Mouse (Mus musculus) monocyte, adult 59 days (primary cell): Measurements from ENCODE around the gene Yars. TPM values are rescaled to one million over a fixed set of nuclear protein-coding genes. Genes with fewer than 3 reads are reported as not detected.

Source experiments
- total RNA-seq, 2 experiments: library from RNA; stranded (reverse); gene quantifications; one replicate each; pipeline ENCODE4 v1.2.4; 2023

Gene Yars
- total RNA-seq = 10 to 100 TPM; 30.6 to 40.5 TPM

DNA sequence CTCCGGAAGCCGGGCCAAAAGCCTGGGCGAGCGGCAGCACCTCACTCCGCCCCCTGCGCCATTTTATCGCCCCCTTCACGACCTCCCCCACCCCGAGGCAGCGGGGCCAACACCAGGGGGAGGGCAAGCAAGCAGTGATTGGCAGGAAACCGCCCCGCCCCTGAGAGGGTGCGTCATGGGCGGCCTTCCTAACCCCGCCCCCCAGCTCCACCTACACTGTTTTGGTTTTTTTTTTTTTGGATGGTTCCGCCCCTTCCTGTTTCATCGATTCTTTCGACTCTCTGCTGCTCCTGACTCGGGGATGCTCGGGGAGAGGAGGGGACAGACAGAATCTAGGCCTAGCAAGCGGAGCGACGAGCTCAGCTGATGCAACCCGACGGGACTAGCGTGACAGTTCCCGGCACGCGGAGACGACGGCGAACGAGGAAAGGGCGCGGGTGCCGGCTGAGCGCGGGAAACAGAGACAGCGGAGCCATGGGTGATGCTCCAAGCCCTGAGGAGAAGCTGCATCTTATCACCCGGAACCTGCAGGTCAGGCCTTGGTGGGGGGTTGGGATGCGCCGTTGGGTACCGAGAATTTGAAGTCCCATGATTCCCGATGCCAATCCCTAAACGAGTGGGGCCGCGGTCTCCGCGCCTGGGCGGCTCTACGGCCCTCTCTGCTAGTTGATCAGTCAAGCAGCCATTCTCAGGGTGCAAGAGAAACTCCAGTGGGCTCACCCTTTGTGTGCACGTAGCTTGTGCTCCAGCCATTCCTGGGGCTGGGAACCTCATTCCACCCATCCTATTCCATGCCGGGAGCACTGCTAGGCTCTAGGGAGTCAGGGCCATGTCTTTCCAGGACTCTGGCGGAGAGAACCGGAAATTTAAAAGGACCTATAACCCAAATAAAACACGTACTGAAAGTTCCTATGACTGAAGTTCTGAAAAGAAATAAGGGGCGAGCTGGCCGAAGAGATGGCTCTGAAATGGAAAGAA lies at the start of gene Yars, which contains the start of gene S100pbp:
Gene Yars, plus strand, starts transcription at position 219 of the 978 bp plus-strand sequence.
Gene S100pbp, minus strand, starts transcription at position 186 of the 978 bp plus-strand sequence.

DNA sequence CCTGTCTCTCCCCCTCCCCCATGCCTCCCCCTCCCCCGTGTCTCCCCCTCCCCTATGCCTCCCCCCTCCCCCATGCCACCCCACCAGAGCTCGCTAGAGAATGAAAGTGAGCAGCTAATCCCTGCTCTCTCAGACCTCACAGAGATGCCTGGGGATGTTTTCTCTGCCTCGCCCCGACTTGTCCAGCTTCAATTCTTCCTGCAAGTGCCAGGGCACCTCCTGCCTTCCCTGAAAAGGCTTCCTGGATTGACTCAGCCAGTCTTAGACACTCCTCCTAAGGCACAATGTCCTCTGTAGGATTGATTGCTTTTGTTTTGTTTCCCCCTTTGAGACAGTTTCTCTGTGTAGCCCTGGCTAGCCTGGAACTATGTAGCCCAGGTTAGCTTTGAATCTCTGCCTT lies 71.6 kb downstream of the Yars start, which contains the start of gene C77080:
Gene C77080, minus strand, starts transcription at position 209 of the 400 bp plus-strand sequence.

Other genes starting within 250 kb of the Yars start
- 1 to 10 TPM; 5.9 to 8.1 TPM for gene Azin2, start 227.3 kb upstream of the Yars start, total RNA-seq
- gene Ak2, start 197.8 kb upstream of the Yars start, total RNA-seq = 10 to 100 TPM; 80.6 to 81.9 TPM
- 100 to 1,000 TPM; 314 to 328 TPM for gene Rnf19b, start 131.5 kb upstream of the Yars start, total RNA-seq
- not detected for gene Tmem54, start 84.2 kb upstream of the Yars start, total RNA-seq
- not detected for gene Hpca, start 67.7 kb upstream of the Yars start, total RNA-seq
- not detected for gene Fndc5, start 52.8 kb upstream of the Yars start, total RNA-seq
- 10 to 100 TPM; 17.5 to 18.9 TPM for gene S100pbp, start within 50 bp of the Yars start, total RNA-seq
- gene C77080, start 71.6 kb downstream of the Yars start, total RNA-seq = under 1 TPM; 0.09 to 0.10 TPM
- gene Sync, start 97.9 kb downstream of the Yars start, total RNA-seq = not detected
- gene Rbbp4, start 145.6 kb downstream of the Yars start, total RNA-seq = 10 to 100 TPM; 91.3 to 97.8 TPM
- gene Zbtb8os, start 145.9 kb downstream of the Yars start, total RNA-seq = 10 to 100 TPM; 35.9 to 41.4 TPM
- gene Zbtb8a, start 188.4 kb downstream of the Yars start, total RNA-seq = 1 to 10 TPM; 1.2 TPM